Mouse (Mus musculus): ENCODE measurements around the gene Nexn. TPM values are rescaled to one million over a fixed set of nuclear protein-coding genes. Genes with fewer than 3 reads are reported as not detected.
"Not testable (repeated sequence)": the region's sequence is repeated elsewhere in the genome, so short reads cannot be mapped to it uniquely, and the experiment has no call there.

The Nexn gene
- 3.5 and 4.3 TPM in 2 replicates for polyA plus RNA-seq (2014; fragmentation: Nextera tagmentation; extraction: Ambion mirVana)

GRCm38 (mm10) chr3:152266036-152266421 is at the start of gene Nexn:
Gene Nexn (minus strand): TSS chr3:152266350.
- peak within 1 kb of the TSS; percentile 67 for H3K9ac ChIP-seq (ENCODE audit: low read length)
- no peaks in the 10 kb centered on the region for H3K9me3 ChIP-seq (ENCODE audit: control insufficient read depth, low read length)
- WGBS: 2% methylated on average over 13 of the region's 13 CpGs
- H3K27me3 ChIP-seq (ENCODE audit: control insufficient read depth, insufficient read depth, low read length): peaks cover 21% of the 10 kb centered on the region
- DNase-seq (ENCODE audit: low spot score) (no peak), ATAC-seq (replicated peaks; ENCODE audit: low FRiP score) (peak; percentile 52)
- peak within 1 kb of the TSS; percentile 55 for H3K4me3 ChIP-seq (ENCODE audit: low read depth, low read length)
- H3K4me2 ChIP-seq (ENCODE audit: low read depth, low read length, severe bottlenecking): peak within 1 kb of the TSS; percentile 91
- H3K36me3 ChIP-seq (ENCODE audit: control insufficient read depth, insufficient read depth, low read length): no peaks in the 10 kb centered on the region
- H3K27ac ChIP-seq (ENCODE audit: low read depth, low read length): no peak within 1 kb of the TSS
- peaks cover 16% of the 10 kb centered on the region for H3K4me1 ChIP-seq (replicated peaks; ENCODE audit: control insufficient read depth, insufficient read depth, low read length)

GRCm38 (mm10) chr3:152315613-152316012 is 49.5 kb upstream of the Nexn start:
- H3K9ac ChIP-seq (ENCODE audit: low read length): no peak overlapping the region
- DNase-seq (ENCODE audit: low spot score) (peak; percentile 89), ATAC-seq (replicated peaks; ENCODE audit: low FRiP score) (peak; percentile 89)
- H3K27me3 ChIP-seq (ENCODE audit: control insufficient read depth, insufficient read depth, low read length): no peaks in the 10 kb centered on the region
- no peak overlapping the region for H3K4me3 ChIP-seq (ENCODE audit: low read depth, low read length)
- no peak overlapping the region for H3K27ac ChIP-seq (ENCODE audit: low read depth, low read length)
- no peaks in the 10 kb centered on the region for H3K9me3 ChIP-seq (ENCODE audit: control insufficient read depth, low read length)
- H3K4me2 ChIP-seq (ENCODE audit: low read depth, low read length, severe bottlenecking): no peak overlapping the region
- no peaks in the 10 kb centered on the region for H3K4me1 ChIP-seq (replicated peaks; ENCODE audit: control insufficient read depth, insufficient read depth, low read length)
- WGBS: 10% methylated on average over 7 of the region's 7 CpGs
- H3K36me3 ChIP-seq (ENCODE audit: control insufficient read depth, insufficient read depth, low read length): no peaks in the 10 kb centered on the region; the same call in 1 of the 2 replicates

- H3K9ac ChIP-seq (ENCODE audit: low read length); H3K9me3 ChIP-seq (ENCODE audit: control insufficient read depth, low read length); H3K4me3 ChIP-seq (ENCODE audit: low read depth, low read length); DNase-seq (ENCODE audit: low spot score); H3K4me2 ChIP-seq (ENCODE audit: low read depth, low read length, severe bottlenecking); H3K36me3 ChIP-seq (ENCODE audit: control insufficient read depth, insufficient read depth, low read length); ATAC-seq (replicated peaks; ENCODE audit: low FRiP score); H3K27ac ChIP-seq (ENCODE audit: low read depth, low read length); H3K4me1 ChIP-seq (replicated peaks; ENCODE audit: control insufficient read depth, insufficient read depth, low read length); H3K27me3 ChIP-seq (ENCODE audit: control insufficient read depth, insufficient read depth, low read length): not testable (repeated sequence)
- 79% methylated on average over 14 of the region's 14 CpGs for WGBS
Measured at GRCm38 (mm10) chr3:152314666-152315065, 48.5 kb upstream of the Nexn start.

GRCm38 (mm10) chr3:152309250-152309645 is 43.1 kb upstream of the Nexn start:
- Histone ChIP-seq H3K27ac (ENCODE audit: low read depth, low read length) (no peak overlapping the region), H3K4me1 (replicated peaks; ENCODE audit: control insufficient read depth, insufficient read depth, low read length) (no peaks in the 10 kb centered on the region), H3K27me3 (ENCODE audit: control insufficient read depth, insufficient read depth, low read length) (no peaks in the 10 kb centered on the region), H3K36me3 (ENCODE audit: control insufficient read depth, insufficient read depth, low read length) (no peaks in the 10 kb centered on the region; the same call in 1 of the 2 replicates), H3K9me3 (ENCODE audit: control insufficient read depth, low read length) (no peaks in the 10 kb centered on the region), H3K4me2 (ENCODE audit: low read depth, low read length, severe bottlenecking) (no peak overlapping the region), H3K9ac (ENCODE audit: low read length) (no peak overlapping the region), H3K4me3 (ENCODE audit: low read depth, low read length) (no peak overlapping the region)
- no peak for ATAC-seq (replicated peaks; ENCODE audit: low FRiP score)
- 93% methylated on average over 9 of the region's 9 CpGs for WGBS
- DNase-seq (ENCODE audit: low spot score): no peak

- no peak overlapping the region for H3K27ac ChIP-seq (ENCODE audit: low read depth, low read length)
- DNase-seq (ENCODE audit: low spot score): no peak
- H3K27me3 ChIP-seq (ENCODE audit: control insufficient read depth, insufficient read depth, low read length): no peaks in the 10 kb centered on the region
- WGBS: 78% methylated on average over 10 of the region's 10 CpGs
- no peak overlapping the region for H3K9ac ChIP-seq (ENCODE audit: low read length)
- no peak overlapping the region for H3K4me3 ChIP-seq (ENCODE audit: low read depth, low read length)
- no peaks in the 10 kb centered on the region; the same call in 1 of the 2 replicates for H3K36me3 ChIP-seq (ENCODE audit: control insufficient read depth, insufficient read depth, low read length)
- H3K4me2 ChIP-seq (ENCODE audit: low read depth, low read length, severe bottlenecking): no peak overlapping the region
- H3K9me3 ChIP-seq (ENCODE audit: control insufficient read depth, low read length): no peaks in the 10 kb centered on the region
- H3K4me1 ChIP-seq (replicated peaks; ENCODE audit: control insufficient read depth, insufficient read depth, low read length): no peaks in the 10 kb centered on the region
- ATAC-seq (replicated peaks; ENCODE audit: low FRiP score): no peak
Measured at GRCm38 (mm10) chr3:152308485-152309249, 42.5 kb upstream of the Nexn start.

- no peaks in the 10 kb centered on the region for H3K4me1 ChIP-seq (replicated peaks; ENCODE audit: control insufficient read depth, insufficient read depth, low read length)
- no peaks in the 10 kb centered on the region for H3K9me3 ChIP-seq (ENCODE audit: control insufficient read depth, low read length)
- H3K4me2 ChIP-seq (ENCODE audit: low read depth, low read length, severe bottlenecking): no peak overlapping the region
- ATAC-seq (replicated peaks; ENCODE audit: low FRiP score) (no peak), DNase-seq (ENCODE audit: low spot score) (no peak)
- no peak overlapping the region for H3K4me3 ChIP-seq (ENCODE audit: low read depth, low read length)
- no peaks in the 10 kb centered on the region for H3K27me3 ChIP-seq (ENCODE audit: control insufficient read depth, insufficient read depth, low read length)
- no peak overlapping the region for H3K27ac ChIP-seq (ENCODE audit: low read depth, low read length)
- H3K36me3 ChIP-seq (ENCODE audit: control insufficient read depth, insufficient read depth, low read length): no peaks in the 10 kb centered on the region; the same call in 1 of the 2 replicates
- H3K9ac ChIP-seq (ENCODE audit: low read length): no peak overlapping the region
- 83% methylated on average over 4 of the region's 4 CpGs for WGBS
Measured at GRCm38 (mm10) chr3:152305971-152306370, 39.8 kb upstream of the Nexn start.

GRCm38 (mm10) chr3:152305080-152305479 is 38.9 kb upstream of the Nexn start:
- no peaks in the 10 kb centered on the region for H3K4me1 ChIP-seq (replicated peaks; ENCODE audit: control insufficient read depth, insufficient read depth, low read length)
- H3K4me3 ChIP-seq (ENCODE audit: low read depth, low read length): no peak overlapping the region
- no peak for ATAC-seq (replicated peaks; ENCODE audit: low FRiP score)
- no peak overlapping the region for H3K27ac ChIP-seq (ENCODE audit: low read depth, low read length)
- no peaks in the 10 kb centered on the region for H3K9me3 ChIP-seq (ENCODE audit: control insufficient read depth, low read length)
- no peak for DNase-seq (ENCODE audit: low spot score)
- H3K4me2 ChIP-seq (ENCODE audit: low read depth, low read length, severe bottlenecking): no peak overlapping the region
- H3K36me3 ChIP-seq (ENCODE audit: control insufficient read depth, insufficient read depth, low read length): no peaks in the 10 kb centered on the region; the same call in 1 of the 2 replicates
- H3K9ac ChIP-seq (ENCODE audit: low read length): no peak overlapping the region
- 90% methylated on average over 8 of the region's 8 CpGs for WGBS
- no peaks in the 10 kb centered on the region for H3K27me3 ChIP-seq (ENCODE audit: control insufficient read depth, insufficient read depth, low read length)

GRCm38 (mm10) chr3:152304093-152304815 is 38.1 kb upstream of the Nexn start:
- no peaks in the 10 kb centered on the region for H3K4me1 ChIP-seq (replicated peaks; ENCODE audit: control insufficient read depth, insufficient read depth, low read length)
- no peak for ATAC-seq (replicated peaks; ENCODE audit: low FRiP score)

More at GRCm38 (mm10) chr3:152304093-152304815, 38.1 kb upstream of the Nexn start:
- Histone ChIP-seq H3K27me3 (ENCODE audit: control insufficient read depth, insufficient read depth, low read length) (no peaks in the 10 kb centered on the region), H3K4me2 (ENCODE audit: low read depth, low read length, severe bottlenecking) (no peak overlapping the region), H3K9me3 (ENCODE audit: control insufficient read depth, low read length) (no peaks in the 10 kb centered on the region), H3K9ac (ENCODE audit: low read length) (no peak overlapping the region), H3K4me3 (ENCODE audit: low read depth, low read length) (no peak overlapping the region), H3K27ac (ENCODE audit: low read depth, low read length) (no peak overlapping the region), H3K36me3 (ENCODE audit: control insufficient read depth, insufficient read depth, low read length) (no peaks in the 10 kb centered on the region; the same call in 1 of the 2 replicates)
- DNase-seq (ENCODE audit: low spot score): no peak
- 72% methylated on average over 6 of the region's 6 CpGs for WGBS
